Mouse (Mus musculus) C2C12 (cell line): Measurements from ENCODE around the gene Ppib. TPM values are rescaled to one million over a fixed set of nuclear protein-coding genes. Genes with fewer than 3 reads are reported as not detected.

Source experiments
- H3K27me3 ChIP-seq: one replicate; pipeline ENCODE4 v1.6.1; 2011; ENCODE audit not compliant: control insufficient read depth, insufficient read depth, insufficient read length
- H3K36me3 ChIP-seq: one replicate; pipeline ENCODE4 v1.6.1; 2011; ENCODE audit not compliant: control insufficient read depth, insufficient read depth
- H3K4me3 ChIP-seq: one replicate; pipeline ENCODE4 v1.5.1; 2011; ENCODE audit warnings: mild to moderate bottlenecking, control low read depth; ENCODE audit not compliant: poor library complexity, insufficient read depth, severe bottlenecking
- H3K79me2 ChIP-seq: one replicate; pipeline ENCODE4 v1.6.1; 2011; ENCODE audit not compliant: control insufficient read depth, insufficient read depth
- H3K79me3 ChIP-seq: one replicate; pipeline ENCODE4 v1.6.1; 2011; ENCODE audit warnings: low read depth, control low read depth
- H3ac ChIP-seq: one replicate; pipeline ENCODE3; 2011; ENCODE audit warnings: low read depth; ENCODE audit not compliant: control insufficient read depth, insufficient read length
- CEBPB ChIP-seq: IDR thresholded peaks from one replicate; pipeline ENCODE4 v1.6.1; 2011; ENCODE audit warnings: low read depth, mild to moderate bottlenecking, control low read depth, moderate library complexity
- CTCF ChIP-seq: IDR thresholded peaks from one replicate; pipeline ENCODE4 v1.5.1; 2011; ENCODE audit not compliant: control insufficient read depth, insufficient read depth, insufficient read length
- FOSL1 ChIP-seq: IDR thresholded peaks from one replicate; pipeline ENCODE4 v1.8.0; 2011; ENCODE audit warnings: mild to moderate bottlenecking, low read length; ENCODE audit not compliant: poor library complexity, insufficient read depth, severe bottlenecking
- MAX ChIP-seq: IDR thresholded peaks from one replicate; pipeline ENCODE4 v1.6.1; 2011; ENCODE audit warnings: mild to moderate bottlenecking, control low read depth
- MYOD1 ChIP-seq: IDR thresholded peaks from one replicate; pipeline ENCODE4 v1.6.1; 2011; ENCODE audit warnings: low read depth; ENCODE audit not compliant: control insufficient read depth, insufficient read length
- MYOG ChIP-seq: IDR thresholded peaks from one replicate; pipeline ENCODE4 v1.6.1; 2011; ENCODE audit not compliant: control insufficient read depth, insufficient read length; ENCODE audit errors: extremely low read depth
- USF1 ChIP-seq: IDR thresholded peaks from one replicate; pipeline ENCODE4 v1.6.1; 2011; ENCODE audit warnings: low read depth, mild to moderate bottlenecking, control low read depth, moderate library complexity
- long read RNA-seq, 2 experiments: library from polyadenylated mRNA; unstranded; transcript quantifications; one replicate each; pipeline ENCODE4 v2.0.0; 2019 to 2020
- polyA plus RNA-seq: library from polyadenylated mRNA; unstranded; fragments of >200 nt; fragmentation: generic; extraction: Trizol; gene quantifications from one replicate; pipeline ENCODE4 v1.2.1, GENCODE M21; 2012; ENCODE audit warnings: missing spikeins

Gene Ppib
- 781 TPM for polyA plus RNA-seq
- long read RNA-seq, experiment 1, transcript Ppib-201 (5 exons, 892 nt), result major isoform, 381 of 492 reads
- long read RNA-seq, experiment 1, partial matches to known transcripts, result 105 of 492 reads
- long read RNA-seq, experiment 1, other reads (novel, unspliced or antisense), result 6 of 492 reads
- long read RNA-seq, experiment 2, transcript Ppib-201 (5 exons, 892 nt), result major isoform, 222 of 226 reads
- long read RNA-seq, experiment 2, partial matches to known transcripts, result 3 of 226 reads
- long read RNA-seq, experiment 2, other reads (novel, unspliced or antisense), result 0 of 226 reads

DNA sequence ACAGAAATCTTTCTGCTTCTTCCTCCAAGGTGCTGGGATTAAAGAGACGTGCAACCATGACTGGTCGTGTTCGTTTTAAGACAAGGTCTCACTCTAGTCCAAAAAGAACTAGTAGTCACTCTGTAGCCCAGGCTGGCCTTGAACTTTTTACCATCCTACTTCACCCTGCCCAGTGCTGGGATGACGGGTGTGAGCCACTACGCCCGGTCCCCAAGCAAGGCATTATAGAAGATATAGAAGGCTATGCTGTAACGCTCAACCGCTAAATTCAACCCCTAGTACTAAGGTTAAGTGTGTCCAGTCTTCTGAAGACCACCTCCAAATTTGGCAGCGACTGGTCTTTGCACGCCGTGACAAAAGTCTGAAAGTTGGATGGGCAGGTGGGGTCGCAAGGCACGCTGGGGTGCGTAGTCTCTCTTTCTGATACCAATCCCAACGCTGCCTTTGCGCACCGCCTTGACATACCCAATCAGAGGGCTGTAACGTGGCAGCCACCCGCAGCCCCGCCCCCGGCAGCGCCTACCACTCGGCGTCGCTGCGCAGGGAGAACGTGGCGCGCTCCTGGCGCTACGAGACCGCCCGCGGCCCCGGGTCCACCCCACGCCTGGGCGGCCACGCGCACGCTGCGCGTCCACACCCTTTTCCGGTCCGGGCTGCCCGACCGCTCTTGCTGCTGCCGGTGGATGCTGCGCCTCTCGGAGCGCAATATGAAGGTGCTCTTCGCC lies at the start of gene Ppib:
Gene Ppib (plus strand): TSS at position 640 of the 725 bp plus-strand sequence.
- H3K36me3 ChIP-seq, result peaks cover 24% of the 10 kb centered on the region
- H3K79me2 ChIP-seq, result peaks cover 33% of the 10 kb centered on the region
- TF ChIP-seq MAX (peak; percentile 59), USF1 (no peak)
- H3K4me3 ChIP-seq, result peak within 1 kb of the TSS; percentile 60
- peaks cover 23% of the 10 kb centered on the region for H3K79me3 ChIP-seq
- peak within 1 kb of the TSS; percentile 82 for H3ac ChIP-seq
- no peaks in the 10 kb centered on the region for H3K27me3 ChIP-seq

- H3K4me3 ChIP-seq, result no peak overlapping the region
- peaks cover 35% of the 10 kb centered on the region for H3K36me3 ChIP-seq
- no peaks in the 10 kb centered on the region for H3K79me3 ChIP-seq
- no peak overlapping the region for H3ac ChIP-seq
- no peaks in the 10 kb centered on the region for H3K27me3 ChIP-seq
- TF ChIP-seq MYOD1, result no peak
- H3K79me2 ChIP-seq, result no peaks in the 10 kb centered on the region
Measured at GRCm38 (mm10) chr9:66020601-66021000, 39.4 kb upstream of the Ppib start.

- no peak overlapping the region for H3ac ChIP-seq
- H3K79me2 ChIP-seq, result no peaks in the 10 kb centered on the region
- no peak for TF ChIP-seq MYOG
- TF ChIP-seq USF1, result no peak
- no peak for TF ChIP-seq FOSL1
- no peak for TF ChIP-seq MYOD1
- no peak for TF ChIP-seq CEBPB
- TF ChIP-seq MAX, result no peak
- no peak for TF ChIP-seq CTCF
- no peak overlapping the region for H3K4me3 ChIP-seq
- no peaks in the 10 kb centered on the region for H3K27me3 ChIP-seq
- peaks cover 18% of the 10 kb centered on the region for H3K36me3 ChIP-seq
- no peaks in the 10 kb centered on the region for H3K79me3 ChIP-seq
Measured at GRCm38 (mm10) chr9:66038082-66038481, 21.9 kb upstream of the Ppib start.

- Histone ChIP-seq H3K79me2 (no peaks in the 10 kb centered on the region), H3ac (no peak overlapping the region), H3K27me3 (no peaks in the 10 kb centered on the region), H3K36me3 (peaks cover 18% of the 10 kb centered on the region), H3K79me3 (no peaks in the 10 kb centered on the region), H3K4me3 (no peak overlapping the region)
- TF ChIP-seq CTCF, result no peak
- no peak for TF ChIP-seq MAX
- no peak for TF ChIP-seq MYOG
- no peak for TF ChIP-seq USF1
- no peak for TF ChIP-seq FOSL1
- no peak for TF ChIP-seq CEBPB
- no peak for TF ChIP-seq MYOD1
Measured at GRCm38 (mm10) chr9:66038581-66038980, 21.4 kb upstream of the Ppib start.

GRCm38 (mm10) chr9:66039290-66039689 lies 20.7 kb upstream of the Ppib start:
- no peaks in the 10 kb centered on the region for H3K79me2 ChIP-seq
- H3K36me3 ChIP-seq, result peaks cover 18% of the 10 kb centered on the region

DNA sequence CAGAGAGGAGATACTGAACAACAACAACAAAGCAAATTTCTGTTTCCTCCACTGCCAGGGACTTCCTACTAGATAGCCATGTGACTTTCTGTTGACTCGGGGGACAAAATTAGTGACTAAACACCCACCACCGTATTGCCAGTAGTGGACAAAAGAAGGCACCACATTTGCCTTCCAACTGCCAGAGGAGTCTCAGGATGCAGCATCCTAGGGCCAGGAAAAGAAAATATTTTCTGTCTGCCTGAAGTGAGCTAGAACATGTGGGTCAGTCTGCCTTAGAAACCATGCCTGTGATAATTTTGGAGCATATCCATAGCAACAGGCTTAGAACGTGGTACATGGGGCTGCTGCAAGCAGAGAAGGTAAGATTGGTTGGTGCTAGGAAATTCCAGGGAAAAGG lies 19.2 kb upstream of the Ppib start:
- no peaks in the 10 kb centered on the region for H3K79me2 ChIP-seq
- no peak overlapping the region for H3K4me3 ChIP-seq
- TF ChIP-seq MAX (no peak), CEBPB (no peak), MYOD1 (no peak), MYOG (no peak), CTCF (no peak), FOSL1 (no peak), USF1 (no peak)
- peaks cover 18% of the 10 kb centered on the region for H3K36me3 ChIP-seq
- H3K27me3 ChIP-seq, result no peaks in the 10 kb centered on the region
- no peaks in the 10 kb centered on the region for H3K79me3 ChIP-seq
- H3ac ChIP-seq, result no peak overlapping the region

More at GRCm38 (mm10) chr9:66039290-66039689, 20.7 kb upstream of the Ppib start:
- no peak overlapping the region for H3K4me3 ChIP-seq
- no peak overlapping the region for H3ac ChIP-seq
- no peaks in the 10 kb centered on the region for H3K27me3 ChIP-seq
- H3K79me3 ChIP-seq, result no peaks in the 10 kb centered on the region
- no peak for TF ChIP-seq MYOD1
- no peak for TF ChIP-seq CEBPB
- TF ChIP-seq FOSL1, result no peak
- no peak for TF ChIP-seq MYOG
- TF ChIP-seq MAX, result no peak
- no peak for TF ChIP-seq USF1
- no peak for TF ChIP-seq CTCF
